Mouse (Mus musculus): Measurements from ENCODE around the gene Eif4g3.

DNA sequence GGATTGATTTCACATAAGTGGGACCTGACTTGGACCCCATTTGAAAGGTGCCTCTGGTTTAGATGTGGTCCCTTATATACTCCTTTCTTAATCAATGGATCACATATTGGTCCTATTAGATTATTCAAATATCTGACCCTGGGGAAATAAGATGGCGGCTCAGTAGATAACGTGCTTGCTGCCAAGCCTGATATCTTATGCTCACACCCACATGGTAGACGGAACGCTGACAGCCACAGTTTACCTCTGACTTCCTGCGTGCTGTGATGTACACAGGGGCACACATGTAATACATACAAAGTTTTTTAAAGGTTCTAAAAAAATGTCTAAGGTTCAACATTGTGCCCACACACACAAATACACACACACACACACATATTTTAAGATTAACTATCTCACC, 86.4 kb downstream of the Eif4g3 start:
- TF ChIP-seq CTCF (IDR thresholded peaks at IDR 0.05) (no peak), EP300 (IDR thresholded peaks at IDR 0.05; ENCODE audit: insufficient read depth, low read depth, low read length) (no peak), POLR2A (IDR thresholded peaks at IDR 0.05; ENCODE audit: insufficient read depth, low read depth, low read length) (no peak)
